Mouse (Mus musculus) lung, postnatal 25 days (tissue): ENCODE measurements around the gene Glis3.

Source experiments
- DNase-seq: peaks from one replicate; pipeline ENCODE4 v3.0.0; 2022; ENCODE audit warnings: low spot score

Glis3 gene

DNA sequence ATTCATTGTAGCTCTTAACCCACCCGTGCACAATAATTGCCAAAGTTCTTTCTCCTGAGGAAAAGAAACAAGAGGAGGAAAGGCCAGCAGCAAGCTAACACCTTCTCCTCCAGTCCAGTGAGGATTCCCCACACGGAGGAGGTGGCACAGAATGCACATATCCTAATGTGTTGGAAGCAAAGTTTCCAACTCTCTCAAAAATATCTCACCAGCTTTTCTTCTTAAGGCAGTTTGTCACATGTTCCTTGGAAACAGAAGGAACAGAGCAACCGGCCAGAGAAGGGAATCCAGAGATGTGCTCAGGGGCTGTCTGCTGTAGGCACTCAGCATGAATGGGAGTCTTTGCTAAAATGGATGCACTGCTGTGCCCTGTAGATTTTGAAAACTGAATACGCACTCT, 441.8 kb downstream of the Glis3 start:
- DNase-seq = no peak

GRCm38 (mm10) chr19:28237621-28238020, 442.3 kb downstream of the Glis3 start:
- no peak for DNase-seq

- no peak for DNase-seq
These were observed 444.3 kb downstream of the Glis3 start for GRCm38 (mm10) chr19:28235571-28235970.

DNA sequence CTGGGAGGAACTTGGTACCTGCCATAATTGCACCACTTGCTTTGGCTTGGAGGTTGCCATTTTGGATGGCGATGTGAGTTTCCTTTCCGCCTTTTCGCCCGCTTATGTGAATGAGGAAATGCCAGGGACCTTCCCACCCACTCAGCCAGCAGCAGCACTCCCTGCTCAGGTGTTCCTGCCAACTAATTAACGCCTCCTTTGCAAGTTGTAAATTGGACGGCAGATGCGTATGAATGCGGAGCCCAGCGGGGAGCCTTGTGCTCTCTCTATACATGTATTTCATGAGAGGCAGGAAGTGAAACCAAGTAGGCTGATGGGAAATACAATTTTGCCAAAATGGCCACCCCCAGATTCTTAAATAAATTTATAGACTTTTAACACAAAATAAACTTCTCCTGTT, 444.8 kb downstream of the Glis3 start:
- DNase-seq = no peak

- no peak for DNase-seq
These were observed 445.2 kb downstream of the Glis3 start for GRCm38 (mm10) chr19:28234676-28235075.

DNA sequence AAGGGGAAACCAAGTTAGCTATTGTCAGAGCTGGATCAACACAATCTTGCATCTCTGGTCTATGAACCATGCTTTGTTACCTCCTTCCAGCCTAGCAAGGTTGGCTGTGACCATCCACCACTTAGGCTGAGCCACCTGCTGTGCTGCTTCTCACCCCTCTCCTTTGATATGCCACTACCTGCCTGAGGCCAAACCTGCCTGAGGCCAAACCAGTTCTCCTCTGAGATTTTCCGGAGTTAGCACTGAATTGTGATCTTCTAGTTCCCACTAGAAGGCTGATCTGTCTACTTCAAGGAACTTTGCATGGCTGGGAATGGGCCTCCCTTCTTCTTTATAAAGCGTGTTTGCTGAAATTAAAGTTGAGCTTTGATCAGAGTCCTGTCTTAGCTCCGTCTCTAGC, 448.4 kb downstream of the Glis3 start:
- DNase-seq = no peak

DNA sequence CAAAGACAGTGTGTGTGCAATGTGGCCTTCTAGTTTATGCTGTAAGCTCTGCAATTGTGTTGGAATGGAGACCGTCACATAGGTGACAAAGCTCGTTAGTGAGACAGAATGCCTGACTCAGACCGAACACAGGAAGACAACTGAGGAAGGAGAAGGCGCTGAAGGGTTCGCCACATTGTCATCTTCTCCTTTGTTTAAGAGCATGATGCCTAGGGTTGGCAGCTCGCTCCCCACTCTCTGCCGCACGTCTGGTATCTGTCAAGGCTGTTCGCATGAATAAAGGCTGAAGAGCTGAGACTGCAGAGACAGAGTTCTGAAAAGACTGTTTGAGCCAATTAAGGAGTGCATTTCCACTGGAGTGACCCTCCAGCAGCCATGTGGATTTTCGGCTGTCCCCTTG, 452.4 kb downstream of the Glis3 start:
- DNase-seq = no peak

GRCm38 (mm10) chr19:28225651-28226050, 454.2 kb downstream of the Glis3 start:
- no peak for DNase-seq

- no peak for DNase-seq
These were observed 468.2 kb downstream of the Glis3 start for GRCm38 (mm10) chr19:28211630-28212029.
